Mouse (Mus musculus) forebrain, embryonic 10.5 days (tissue): Measurements from ENCODE around the gene Gm10309. TPM values are rescaled to one million over a fixed set of nuclear protein-coding genes. Genes with fewer than 3 reads are reported as not detected.
A peak's percentile ranks its signal among the peaks of the same experiment; 100 is the strongest.

Source experiments
- DNase-seq: peaks from one replicate; pipeline ENCODE4 v3.0.0-alpha.2; 2017; ENCODE audit warnings: low spot score; ENCODE audit errors: extremely low spot score
- H3K27ac ChIP-seq: fragments of 300-500 bp; sonication (generic); 2 replicates; pipeline ENCODE4 v1.5.1; 2016; ENCODE audit warnings: mild to moderate bottlenecking
- H3K27me3 ChIP-seq: fragments of 300-500 bp; sonication (generic); 2 replicates; pipeline ENCODE4 v1.6.1; 2016; ENCODE audit warnings: mild to moderate bottlenecking; ENCODE audit not compliant: poor library complexity, severe bottlenecking
- H3K36me3 ChIP-seq: fragments of 300-500 bp; sonication (generic); replicated peaks from 2 replicates; pipeline ENCODE4 v1.6.1; 2016; ENCODE audit warnings: mild to moderate bottlenecking, moderate library complexity
- H3K4me1 ChIP-seq: fragments of 300-500 bp; sonication (generic); 2 replicates; pipeline ENCODE4 v1.6.1; 2016
- H3K4me3 ChIP-seq: fragments of 300-500 bp; sonication (generic); 2 replicates; pipeline ENCODE4 v1.5.1; 2016; ENCODE audit warnings: mild to moderate bottlenecking, moderate library complexity
- H3K9me3 ChIP-seq: fragments of 300-500 bp; sonication (generic); 2 replicates; pipeline ENCODE4 v1.6.1; 2016; ENCODE audit warnings: mild to moderate bottlenecking, moderate library complexity
- WGBS: fragments of 180-500 bp; shearing (Covaris S2); methylation state at CpG from one replicate; pipeline ENCODE4 v1.1.7; 2016; 5-methylcytosine and 5-hydroxymethylcytosine counted together
- polyA plus RNA-seq: library from polyadenylated mRNA; unstranded; fragments of >200 nt; fragmentation: Nextera tagmentation; extraction: Ambion mirVana; gene quantifications from 2 replicates; pipeline ENCODE4 v1.2.1, GENCODE M21; 2016

Gm10309 gene
- polyA plus RNA-seq = 0.16 and 0.20 TPM in 2 replicates

GRCm38 (mm10) chr17:86505183-86505631 lies at the start of gene Gm10309:
Gm10309 (minus strand) TSS chr17:86505232.
- WGBS = over 99% methylated on average over 8 of the region's 8 CpGs
- Histone ChIP-seq H3K36me3 (no peaks in the 10 kb centered on the region), H3K27ac (no peak within 1 kb of the TSS), H3K9me3 (no peaks in the 10 kb centered on the region), H3K4me1 (peaks cover 10% of the 10 kb centered on the region; the same call in 1 of the 2 replicates), H3K4me3 (no peak within 1 kb of the TSS), H3K27me3 (no peaks in the 10 kb centered on the region)
- DNase-seq = no peak

GRCm38 (mm10) chr17:86551995-86552394 lies 47.0 kb upstream of the Gm10309 start:
- peaks cover 5% of the 10 kb centered on the region; the same call in 1 of the 2 replicates for H3K4me1 ChIP-seq
- H3K9me3 ChIP-seq = no peaks in the 10 kb centered on the region
- H3K27ac ChIP-seq = no peak overlapping the region
- no peaks in the 10 kb centered on the region for H3K36me3 ChIP-seq
- DNase-seq = no peak
- no peak overlapping the region for H3K4me3 ChIP-seq
- no peaks in the 10 kb centered on the region for H3K27me3 ChIP-seq
- WGBS = 77% methylated on average over 6 of the region's 6 CpGs

- DNase-seq = no peak
- 92% methylated on average over 10 of the region's 10 CpGs for WGBS
- H3K36me3 ChIP-seq = no peaks in the 10 kb centered on the region
- H3K9me3 ChIP-seq = no peaks in the 10 kb centered on the region
- no peak overlapping the region for H3K4me3 ChIP-seq
- H3K27ac ChIP-seq = no peak overlapping the region
- peaks cover 5% of the 10 kb centered on the region; the same call in 1 of the 2 replicates for H3K4me1 ChIP-seq
- no peaks in the 10 kb centered on the region for H3K27me3 ChIP-seq
Observed at GRCm38 (mm10) chr17:86551561-86551960, 46.5 kb upstream of the Gm10309 start.

- no peak overlapping the region for H3K27ac ChIP-seq
- no peaks in the 10 kb centered on the region for H3K27me3 ChIP-seq
- 88% methylated on average over 10 of the region's 10 CpGs for WGBS
- H3K36me3 ChIP-seq = no peaks in the 10 kb centered on the region
- H3K4me1 ChIP-seq = peaks cover 5% of the 10 kb centered on the region; the same call in 1 of the 2 replicates
- H3K9me3 ChIP-seq = no peaks in the 10 kb centered on the region
- DNase-seq = no peak
- no peak overlapping the region for H3K4me3 ChIP-seq
Observed at GRCm38 (mm10) chr17:86549128-86549527, 44.1 kb upstream of the Gm10309 start.

GRCm38 (mm10) chr17:86546529-86546928 lies 41.5 kb upstream of the Gm10309 start:
- H3K36me3 ChIP-seq = no peaks in the 10 kb centered on the region
- H3K9me3 ChIP-seq = no peaks in the 10 kb centered on the region
- H3K27ac ChIP-seq = no peak overlapping the region
- H3K4me1 ChIP-seq = no peaks in the 10 kb centered on the region
- no peak overlapping the region for H3K4me3 ChIP-seq
- 83% methylated on average over 7 of the region's 7 CpGs for WGBS
- DNase-seq = no peak
- no peaks in the 10 kb centered on the region for H3K27me3 ChIP-seq

GRCm38 (mm10) chr17:86539881-86540430 lies 34.9 kb upstream of the Gm10309 start:
- 94% methylated on average over 18 of the region's 18 CpGs for WGBS

GRCm38 (mm10) chr17:86535827-86536656 lies 31.0 kb upstream of the Gm10309 start:
- Histone ChIP-seq H3K9me3 (no peaks in the 10 kb centered on the region), H3K27ac (peak overlapping the region; percentile 56; the same call in 1 of the 2 replicates), H3K27me3 (no peaks in the 10 kb centered on the region), H3K36me3 (no peaks in the 10 kb centered on the region), H3K4me3 (0 out of 2 replicates have a peak overlapping the region, but pooled peaks have one; percentile 8), H3K4me1 (peaks cover 30% of the 10 kb centered on the region)
- DNase-seq = peak; percentile 62
- WGBS = 56% methylated on average over 22 of the region's 22 CpGs

More at GRCm38 (mm10) chr17:86539881-86540430, 34.9 kb upstream of the Gm10309 start:
- H3K27me3 ChIP-seq = no peaks in the 10 kb centered on the region
- DNase-seq = no peak
- no peaks in the 10 kb centered on the region for H3K9me3 ChIP-seq
- H3K4me3 ChIP-seq = no peak overlapping the region
- H3K27ac ChIP-seq = no peak overlapping the region
- no peaks in the 10 kb centered on the region for H3K36me3 ChIP-seq
- peaks cover 23% of the 10 kb centered on the region for H3K4me1 ChIP-seq

GRCm38 (mm10) chr17:86535096-86535495 lies 30.1 kb upstream of the Gm10309 start:
- H3K4me1 ChIP-seq = peaks cover 31% of the 10 kb centered on the region
- H3K27ac ChIP-seq = no peak overlapping the region
- WGBS = 84% methylated on average over 10 of the region's 10 CpGs
- no peaks in the 10 kb centered on the region for H3K27me3 ChIP-seq
- DNase-seq = no peak
- no peaks in the 10 kb centered on the region for H3K9me3 ChIP-seq
- H3K36me3 ChIP-seq = no peaks in the 10 kb centered on the region
- no peak overlapping the region for H3K4me3 ChIP-seq

- no peak for DNase-seq
- WGBS = 89% methylated on average over 11 of the region's 11 CpGs
- Histone ChIP-seq H3K4me1 (peaks cover 34% of the 10 kb centered on the region), H3K36me3 (no peaks in the 10 kb centered on the region), H3K27ac (no peak overlapping the region), H3K27me3 (no peaks in the 10 kb centered on the region), H3K4me3 (no peak overlapping the region), H3K9me3 (no peaks in the 10 kb centered on the region)
Observed at GRCm38 (mm10) chr17:86533549-86533851, 28.5 kb upstream of the Gm10309 start.

GRCm38 (mm10) chr17:86532783-86533548 lies 27.9 kb upstream of the Gm10309 start:
- 82% methylated on average over 17 of the region's 17 CpGs for WGBS
- no peaks in the 10 kb centered on the region for H3K9me3 ChIP-seq
- H3K27ac ChIP-seq = no peak overlapping the region

GRCm38 (mm10) chr17:86531231-86531630 lies 26.2 kb upstream of the Gm10309 start:
- DNase-seq = no peak
- Histone ChIP-seq H3K27ac (no peak overlapping the region), H3K4me1 (peaks cover 19% of the 10 kb centered on the region), H3K4me3 (no peak overlapping the region), H3K9me3 (no peaks in the 10 kb centered on the region), H3K27me3 (no peaks in the 10 kb centered on the region), H3K36me3 (no peaks in the 10 kb centered on the region)
- WGBS = 91% methylated on average over 6 of the region's 6 CpGs

More at GRCm38 (mm10) chr17:86532783-86533548, 27.9 kb upstream of the Gm10309 start:
- Histone ChIP-seq H3K4me3 (no peak overlapping the region), H3K27me3 (no peaks in the 10 kb centered on the region), H3K4me1 (peaks cover 31% of the 10 kb centered on the region), H3K36me3 (no peaks in the 10 kb centered on the region)
- no peak for DNase-seq

- WGBS = 91% methylated on average over 4 of the region's 4 CpGs
- no peak overlapping the region for H3K4me3 ChIP-seq
Observed at GRCm38 (mm10) chr17:86529411-86529810, 24.4 kb upstream of the Gm10309 start.

More at GRCm38 (mm10) chr17:86529411-86529810, 24.4 kb upstream of the Gm10309 start:
- H3K9me3 ChIP-seq = no peaks in the 10 kb centered on the region
- peaks cover 16% of the 10 kb centered on the region for H3K4me1 ChIP-seq
- no peaks in the 10 kb centered on the region for H3K36me3 ChIP-seq
- no peaks in the 10 kb centered on the region for H3K27me3 ChIP-seq
- DNase-seq = no peak
- H3K27ac ChIP-seq = no peak overlapping the region
